Mouse (Mus musculus) stomach, embryonic 15.5 days (tissue): ENCODE results near the gene Ypel3. TPM values are rescaled to one million over a fixed set of nuclear protein-coding genes. Genes with fewer than 3 reads are reported as not detected.

Experiments used
- ATAC-seq: fragments of 200-750 bp; cut with Nextera tagmentation; 2 replicates; pipeline ENCODE4 v1.8.0; 2017; ENCODE audit warnings: low read depth, moderate number of reproducible peaks, moderate TSS enrichment; ENCODE audit not compliant: insufficient read depth, low FRiP score
- H3K27ac ChIP-seq: fragments of 300-500 bp; sonication (generic); 2 replicates; pipeline ENCODE4 v1.5.1; 2015; ENCODE audit warnings: mild to moderate bottlenecking, inconsistent platforms
- H3K27me3 ChIP-seq: fragments of 300-500 bp; sonication (generic); replicated peaks from 2 replicates; pipeline ENCODE4 v1.6.1; 2015; ENCODE audit warnings: inconsistent platforms
- H3K36me3 ChIP-seq: fragments of 300-500 bp; sonication (generic); 2 replicates; pipeline ENCODE4 v1.6.1; 2015; ENCODE audit warnings: inconsistent platforms
- H3K4me1 ChIP-seq: fragments of 300-500 bp; sonication (generic); 2 replicates; pipeline ENCODE4 v1.6.1; 2015; ENCODE audit warnings: inconsistent platforms
- H3K4me2 ChIP-seq: fragments of 300-500 bp; sonication (generic); 2 replicates; pipeline ENCODE4 v1.6.1; 2015; ENCODE audit warnings: mild to moderate bottlenecking, inconsistent platforms
- H3K4me3 ChIP-seq: fragments of 300-500 bp; sonication (generic); replicated peaks from 2 replicates; pipeline ENCODE4 v1.5.1; 2015; ENCODE audit warnings: inconsistent platforms
- H3K9ac ChIP-seq: fragments of 300-500 bp; sonication (generic); 2 replicates; pipeline ENCODE4 v1.6.1; 2015; ENCODE audit warnings: inconsistent platforms
- H3K9me3 ChIP-seq: fragments of 300-500 bp; sonication (generic); 2 replicates; pipeline ENCODE4 v1.6.1; 2016; ENCODE audit warnings: inconsistent platforms
- WGBS: fragments of 180-500 bp; shearing (Covaris S2); methylation state at CpG from one replicate; pipeline ENCODE4 v1.1.7; 2015; 5-methylcytosine and 5-hydroxymethylcytosine counted together
- polyA plus RNA-seq: library from polyadenylated mRNA; unstranded; fragments of >200 nt; fragmentation: Nextera tagmentation; extraction: Ambion mirVana; gene quantifications from 2 replicates; pipeline ENCODE4 v1.2.1, GENCODE M21; 2015

Gene Ypel3
- polyA plus RNA-seq, 1 experiment from 2014 or later, result 93.0 TPM

GRCm38 (mm10) chr7:126806956-126807355 lies 30.2 kb downstream of the Ypel3 start:
- H3K9ac ChIP-seq, result no peak overlapping the region
- no peaks in the 10 kb centered on the region for H3K36me3 ChIP-seq
- H3K4me1 ChIP-seq, result peaks cover 14% of the 10 kb centered on the region
- no peak overlapping the region for H3K4me3 ChIP-seq
- H3K9me3 ChIP-seq, result no peaks in the 10 kb centered on the region
- no peak for ATAC-seq
- no peak overlapping the region; the same call in 1 of the 2 replicates for H3K27ac ChIP-seq
- H3K27me3 ChIP-seq, result no peaks in the 10 kb centered on the region
- no peak overlapping the region for H3K4me2 ChIP-seq
- 64% methylated on average over 6 of the region's 6 CpGs for WGBS

DNA sequence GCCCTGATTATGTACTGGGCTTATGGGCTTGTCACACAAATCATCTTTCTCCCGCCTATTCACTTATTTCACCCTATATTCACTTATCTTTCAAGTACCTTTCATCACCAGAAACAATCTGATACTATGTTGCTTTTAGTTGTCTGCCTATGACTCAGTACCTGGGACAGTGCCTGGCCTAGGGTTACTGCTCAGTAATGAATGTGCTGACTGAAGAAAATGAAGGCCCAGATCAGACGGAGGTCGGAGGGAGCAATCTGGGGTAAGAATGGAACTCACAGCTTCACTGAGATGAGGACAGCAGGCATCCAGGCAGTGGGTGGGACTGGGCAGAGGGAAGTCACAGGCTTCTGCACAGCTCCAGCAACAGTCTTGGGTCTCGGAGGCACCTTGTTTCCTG lies 30.6 kb downstream of the Ypel3 start:
- WGBS, result 59% methylated on average over 4 of the region's 4 CpGs
- 0 out of 2 replicates have a peak overlapping the region, but pooled peaks have one; percentile 56 for H3K4me3 ChIP-seq

DNA sequence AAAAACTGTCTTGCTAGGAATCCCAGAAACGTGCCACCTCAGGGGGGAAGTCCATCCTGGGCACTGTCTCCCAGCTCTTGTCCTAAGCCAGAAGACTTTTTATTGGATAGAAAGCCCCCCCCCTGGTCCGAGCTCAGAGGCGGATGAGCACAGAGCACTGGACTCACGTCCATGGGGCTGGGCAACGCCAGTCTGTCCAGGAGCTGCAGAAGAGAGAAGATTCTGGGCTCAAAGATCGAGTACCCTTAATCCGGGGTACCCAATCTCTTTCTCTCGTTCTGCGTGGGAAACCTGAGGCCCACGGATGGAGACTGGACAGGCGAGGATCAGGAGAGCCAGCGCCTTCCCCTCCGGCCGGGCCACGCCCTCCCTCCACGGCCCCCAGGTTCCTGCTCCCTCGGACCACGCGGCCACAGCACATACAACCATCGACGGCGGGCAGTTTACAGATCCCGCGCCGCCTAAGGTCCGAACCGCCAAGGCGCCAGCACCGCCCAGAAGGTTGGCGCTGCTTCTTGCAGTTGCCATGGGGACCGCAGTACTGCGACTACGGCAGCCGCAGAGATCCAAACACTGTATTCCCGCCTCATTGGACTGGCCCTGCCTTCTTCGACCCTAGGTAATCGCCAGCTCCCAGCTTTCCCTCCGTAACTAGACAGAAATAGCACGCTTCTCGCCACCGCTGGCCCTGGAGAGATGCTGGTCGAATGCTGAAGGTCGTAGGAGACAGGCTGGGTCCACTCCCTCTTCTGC lies 32.1 kb downstream of the Ypel3 start:
- Histone ChIP-seq H3K27me3 (no peaks in the 10 kb centered on the region), H3K27ac (peak overlapping the region; percentile 77), H3K9me3 (no peaks in the 10 kb centered on the region), H3K36me3 (no peaks in the 10 kb centered on the region), H3K4me1 (peaks cover 14% of the 10 kb centered on the region), H3K9ac (peak overlapping the region; percentile 53), H3K4me3 (peak overlapping the region; percentile 56), H3K4me2 (peak overlapping the region; percentile 89)
- peak; percentile 92 for ATAC-seq
- under 1% methylated on average over 42 of the region's 43 CpGs for WGBS

More for the DNA sequence above, 30.6 kb downstream of the Ypel3 start:
- H3K4me2 ChIP-seq, result peak overlapping the region; percentile 89
- 0 out of 2 replicates have a peak overlapping the region, but pooled peaks have one; percentile 53 for H3K9ac ChIP-seq
- no peaks in the 10 kb centered on the region for H3K9me3 ChIP-seq
- H3K27me3 ChIP-seq, result no peaks in the 10 kb centered on the region
- no peaks in the 10 kb centered on the region for H3K36me3 ChIP-seq
- H3K27ac ChIP-seq, result no peak overlapping the region
- peaks cover 14% of the 10 kb centered on the region for H3K4me1 ChIP-seq
- no peak for ATAC-seq

DNA sequence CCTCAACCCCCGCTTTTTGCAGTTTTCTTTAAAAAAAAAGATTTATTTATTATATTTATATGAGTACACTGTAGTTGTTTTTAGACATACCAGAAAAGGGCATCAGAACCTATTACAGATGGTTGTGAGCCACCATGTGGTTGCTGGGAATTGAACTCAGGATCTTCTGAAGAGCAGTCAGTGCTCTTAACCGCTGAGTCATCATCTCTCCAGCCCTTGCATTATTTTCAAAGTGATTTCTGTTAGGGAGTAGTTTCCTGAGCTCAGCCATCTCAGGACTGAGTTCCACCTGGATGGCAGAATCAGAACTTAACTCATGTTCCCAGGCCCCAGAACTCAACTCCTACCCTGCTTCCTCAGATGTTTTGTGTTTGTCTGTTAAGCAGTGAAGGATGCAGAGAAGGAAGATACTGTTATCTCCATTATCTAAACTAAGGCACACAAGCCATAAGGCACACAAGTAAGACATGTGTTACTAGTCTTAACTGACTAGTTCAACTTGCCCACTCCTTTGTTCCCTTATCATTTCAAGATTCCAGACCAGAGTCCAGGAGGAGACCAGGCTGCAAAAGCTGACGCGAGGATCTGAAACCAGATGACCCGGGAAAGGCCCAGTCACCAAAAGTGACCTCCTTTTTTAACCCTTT lies 33.1 kb downstream of the Ypel3 start:
- H3K27ac ChIP-seq, result no peak overlapping the region; the same call in 1 of the 2 replicates

GRCm38 (mm10) chr7:126815726-126816222 lies 39.0 kb downstream of the Ypel3 start:
- Histone ChIP-seq H3K27ac (no peak overlapping the region), H3K4me1 (no peaks in the 10 kb centered on the region), H3K4me2 (no peak overlapping the region), H3K27me3 (no peaks in the 10 kb centered on the region), H3K36me3 (no peaks in the 10 kb centered on the region), H3K9ac (no peak overlapping the region), H3K4me3 (no peak overlapping the region), H3K9me3 (no peaks in the 10 kb centered on the region)
- no peak for ATAC-seq
- 67% methylated on average over 8 of the region's 8 CpGs for WGBS

More for the DNA sequence above, 33.1 kb downstream of the Ypel3 start:
- H3K4me3 ChIP-seq, result no peak overlapping the region
- H3K9me3 ChIP-seq, result no peaks in the 10 kb centered on the region
- peaks cover 14% of the 10 kb centered on the region for H3K4me1 ChIP-seq
- H3K27me3 ChIP-seq, result no peaks in the 10 kb centered on the region
- 54% methylated on average over 5 of the region's 5 CpGs for WGBS
- no peak for ATAC-seq
- no peak overlapping the region for H3K9ac ChIP-seq
- H3K4me2 ChIP-seq, result peak overlapping the region; percentile 89
- H3K36me3 ChIP-seq, result no peaks in the 10 kb centered on the region

DNA sequence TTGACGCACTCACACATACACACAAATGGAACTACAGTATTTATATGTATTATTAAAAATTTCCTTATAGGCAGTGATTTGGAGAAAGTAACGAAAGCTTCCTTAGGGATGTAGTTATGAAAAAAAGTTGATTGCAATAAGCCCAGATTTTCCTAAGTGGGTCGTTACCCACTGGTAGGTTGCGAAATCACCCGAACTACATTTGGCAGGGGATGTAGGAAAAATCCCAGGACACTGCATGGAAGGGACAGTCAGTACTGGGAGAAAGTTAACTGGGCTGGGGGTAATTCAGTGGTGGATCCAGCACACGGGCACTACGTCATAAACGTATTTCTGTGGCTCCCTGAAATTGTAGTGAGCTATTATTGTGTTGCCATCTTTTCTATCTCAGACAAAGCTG lies 39.7 kb downstream of the Ypel3 start:
- Histone ChIP-seq H3K4me1 (no peaks in the 10 kb centered on the region), H3K9me3 (no peaks in the 10 kb centered on the region), H3K27ac (no peak overlapping the region), H3K4me2 (no peak overlapping the region), H3K36me3 (no peaks in the 10 kb centered on the region), H3K9ac (no peak overlapping the region), H3K27me3 (no peaks in the 10 kb centered on the region), H3K4me3 (no peak overlapping the region)
- ATAC-seq, result no peak
- 83% methylated on average over 8 of the region's 8 CpGs for WGBS

GRCm38 (mm10) chr7:126817595-126817994 lies 40.8 kb downstream of the Ypel3 start:
- no peak for ATAC-seq
- Histone ChIP-seq H3K9me3 (no peaks in the 10 kb centered on the region), H3K27ac (no peak overlapping the region), H3K27me3 (0 out of 2 replicates have a peak, but pooled peaks cover 5% of the 10 kb centered on the region), H3K9ac (no peak overlapping the region), H3K4me1 (peaks cover 2% of the 10 kb centered on the region; the same call in 1 of the 2 replicates), H3K4me3 (no peak overlapping the region), H3K36me3 (no peaks in the 10 kb centered on the region), H3K4me2 (no peak overlapping the region)
- WGBS, result 80% methylated on average over 7 of the region's 7 CpGs

DNA sequence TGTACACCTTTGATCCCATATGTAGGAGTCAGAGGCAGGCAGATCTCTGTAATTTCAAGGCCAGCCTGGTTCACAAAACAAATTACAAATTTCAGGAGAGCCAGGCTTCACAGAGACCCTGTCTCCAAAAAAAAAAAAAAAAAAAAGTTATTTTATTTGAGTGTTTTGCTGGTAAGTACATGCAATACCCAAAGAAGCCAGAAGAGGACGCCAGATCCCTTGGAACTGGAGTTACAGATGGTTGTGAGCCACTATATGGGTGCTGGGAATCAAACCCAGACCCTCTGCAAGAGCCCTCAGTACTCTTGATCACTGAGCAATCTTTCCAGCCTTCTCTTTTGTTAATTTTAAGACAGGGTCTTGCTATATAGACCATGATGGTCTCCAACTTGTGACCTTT lies 42.1 kb downstream of the Ypel3 start:
- Histone ChIP-seq H3K9me3 (no peaks in the 10 kb centered on the region), H3K36me3 (no peaks in the 10 kb centered on the region), H3K9ac (no peak overlapping the region), H3K27ac (no peak overlapping the region), H3K4me1 (peaks cover 5% of the 10 kb centered on the region; the same call in 1 of the 2 replicates), H3K4me2 (no peak overlapping the region), H3K4me3 (no peak overlapping the region), H3K27me3 (peaks cover 14% of the 10 kb centered on the region)
- no peak for ATAC-seq
- WGBS, result 9% methylated on average over 1 of the region's 1 CpGs

GRCm38 (mm10) chr7:126821835-126822511 lies 45.2 kb downstream of the Ypel3 start:
- H3K9ac ChIP-seq, result no peak overlapping the region
- peak; percentile 34; the same call in 1 of the 2 replicates for ATAC-seq
- peaks cover 25% of the 10 kb centered on the region for H3K27me3 ChIP-seq
- no peaks in the 10 kb centered on the region for H3K36me3 ChIP-seq
- no peaks in the 10 kb centered on the region for H3K9me3 ChIP-seq
- H3K27ac ChIP-seq, result no peak overlapping the region
- peaks cover 5% of the 10 kb centered on the region; the same call in 1 of the 2 replicates for H3K4me1 ChIP-seq
- H3K4me3 ChIP-seq, result no peak overlapping the region
- no peak overlapping the region for H3K4me2 ChIP-seq
- WGBS, result 21% methylated on average over 7 of the region's 7 CpGs

DNA sequence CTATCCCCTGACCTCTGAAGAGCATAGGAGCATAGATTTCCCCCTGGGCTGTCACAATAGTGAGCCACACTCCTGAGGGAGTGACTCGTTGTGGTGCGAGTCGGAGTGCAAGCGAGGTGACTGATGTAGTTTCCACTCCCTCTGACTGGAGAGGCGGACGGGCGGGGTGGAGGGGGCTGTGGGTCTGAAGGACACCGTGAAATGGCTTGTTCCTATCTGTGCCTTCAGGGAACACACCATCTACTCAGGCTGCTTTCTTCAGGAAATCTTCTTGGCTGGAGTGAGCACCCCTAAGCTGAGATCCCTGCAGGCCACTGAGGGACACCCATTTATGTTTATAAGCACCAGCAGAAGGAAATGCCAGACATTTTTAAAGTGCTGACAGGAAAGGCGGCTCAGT lies 46.0 kb downstream of the Ypel3 start:
- Histone ChIP-seq H3K4me2 (peak overlapping the region; percentile 46), H3K4me1 (peaks cover 5% of the 10 kb centered on the region; the same call in 1 of the 2 replicates), H3K4me3 (peak overlapping the region; percentile 23; the same call in 1 of the 2 replicates), H3K27me3 (peaks cover 25% of the 10 kb centered on the region), H3K36me3 (no peaks in the 10 kb centered on the region), H3K9me3 (no peaks in the 10 kb centered on the region), H3K9ac (no peak overlapping the region), H3K27ac (no peak overlapping the region)
- no peak for ATAC-seq
- 24% methylated on average over 9 of the region's 9 CpGs for WGBS

DNA sequence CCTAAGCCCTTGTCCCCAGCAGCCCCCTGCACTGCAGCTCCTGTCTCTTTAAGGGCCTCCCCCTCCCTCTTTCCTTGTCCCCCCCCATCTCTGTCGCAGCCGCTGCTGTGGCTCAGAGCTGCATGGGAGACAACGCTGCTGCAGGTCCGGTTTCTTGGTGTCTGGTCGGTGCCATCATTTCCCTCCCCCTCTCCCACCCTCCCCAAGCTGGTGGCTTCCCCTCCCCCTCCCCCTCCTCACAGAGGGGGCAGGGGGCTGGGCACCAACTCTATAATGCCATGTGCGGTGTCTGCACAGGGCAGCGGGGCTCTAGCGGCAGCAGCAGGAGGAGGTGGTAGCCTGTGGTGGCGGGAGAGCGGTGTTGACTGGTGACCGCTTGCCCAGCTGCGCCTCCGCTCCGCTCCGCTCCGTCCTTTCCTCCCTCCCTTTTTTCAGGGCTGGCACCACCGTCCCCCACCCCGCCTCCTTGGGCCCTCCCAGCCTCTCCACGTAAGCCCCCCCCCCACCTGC lies 46.5 kb downstream of the Ypel3 start:
- ATAC-seq, result no peak

More for the DNA sequence above, 46.5 kb downstream of the Ypel3 start:
- Histone ChIP-seq H3K36me3 (no peaks in the 10 kb centered on the region), H3K9me3 (no peaks in the 10 kb centered on the region), H3K4me2 (peak overlapping the region; percentile 46), H3K4me1 (peaks cover 5% of the 10 kb centered on the region; the same call in 1 of the 2 replicates), H3K27me3 (peaks cover 25% of the 10 kb centered on the region), H3K9ac (no peak overlapping the region), H3K27ac (no peak overlapping the region), H3K4me3 (peak overlapping the region; percentile 23)
- WGBS, result under 1% methylated on average over 13 of the region's 19 CpGs
